Mouse (Mus musculus) neural tube, embryonic 11.5 days (tissue): ENCODE measurements at regions not wholly inside any gene's neighbourhood (a gene's known extent, or its start where the extent isn't known, plus 50 kb on each side); places are given as distances from the start of the nearest gene placed in this dataset. TPM values are rescaled to one million over a fixed set of nuclear protein-coding genes. Genes with fewer than 3 reads are reported as not detected.

Experiments
- ATAC-seq: fragments of 200-750 bp; cut with Nextera tagmentation; 2 replicates; pipeline ENCODE4 v1.8.0; 2017; ENCODE audit warnings: moderate number of reproducible peaks, mild to moderate bottlenecking, moderate TSS enrichment, moderate library complexity; ENCODE audit not compliant: insufficient read depth, low FRiP score, low TSS enrichment
- DNase-seq: peaks from one replicate; pipeline ENCODE4 v3.0.0-alpha.2; 2015; ENCODE audit warnings: low spot score
- H3K27ac ChIP-seq: fragments of 300-500 bp; sonication (generic); 2 replicates; pipeline ENCODE4 v1.5.1; 2014; ENCODE audit warnings: low read depth, mild to moderate bottlenecking, low read length
- H3K27me3 ChIP-seq: fragments of 300-500 bp; sonication (generic); 2 replicates; pipeline ENCODE4 v1.6.1; 2014; ENCODE audit warnings: mild to moderate bottlenecking, low read length, mixed read lengths; ENCODE audit not compliant: control insufficient read depth, insufficient read depth
- H3K36me3 ChIP-seq: fragments of 300-500 bp; sonication (generic); 2 replicates; pipeline ENCODE4 v1.6.1; 2014; ENCODE audit warnings: mild to moderate bottlenecking, low read length, moderate library complexity, mixed read lengths; ENCODE audit not compliant: control insufficient read depth, insufficient read depth
- H3K4me1 ChIP-seq: fragments of 300-500 bp; sonication (generic); 2 replicates; pipeline ENCODE4 v1.6.1; 2014; ENCODE audit warnings: low read length, mixed read lengths; ENCODE audit not compliant: control insufficient read depth, insufficient read depth
- H3K4me2 ChIP-seq: fragments of 300-500 bp; sonication (generic); 2 replicates; pipeline ENCODE4 v1.6.1; 2014; ENCODE audit warnings: low read depth, mild to moderate bottlenecking, moderate library complexity
- H3K4me3 ChIP-seq: fragments of 300-500 bp; sonication (generic); 2 replicates; pipeline ENCODE4 v1.5.1; 2014; ENCODE audit warnings: low read depth, low read length
- H3K9ac ChIP-seq: fragments of 300-500 bp; sonication (generic); 2 replicates; pipeline ENCODE4 v1.6.1; 2014; ENCODE audit warnings: mild to moderate bottlenecking, low read length
- H3K9me3 ChIP-seq: fragments of 300-500 bp; sonication (generic); 2 replicates; pipeline ENCODE4 v1.6.1; 2016; ENCODE audit warnings: low read length; ENCODE audit not compliant: control insufficient read depth
- WGBS: fragments of 180-500 bp; shearing (Covaris S2); extraction: QIAGEN DNeasy Blood & Tissue Kit; methylation state at CpG from one replicate; pipeline ENCODE4 v1.1.7; 2014; 5-methylcytosine and 5-hydroxymethylcytosine counted together
- microRNA-seq: library from miRNA; unstranded; fragments of <30 nt; microRNA quantifications from one replicate; pipeline ENCODE4, GENCODE M21; 2016

DNA sequence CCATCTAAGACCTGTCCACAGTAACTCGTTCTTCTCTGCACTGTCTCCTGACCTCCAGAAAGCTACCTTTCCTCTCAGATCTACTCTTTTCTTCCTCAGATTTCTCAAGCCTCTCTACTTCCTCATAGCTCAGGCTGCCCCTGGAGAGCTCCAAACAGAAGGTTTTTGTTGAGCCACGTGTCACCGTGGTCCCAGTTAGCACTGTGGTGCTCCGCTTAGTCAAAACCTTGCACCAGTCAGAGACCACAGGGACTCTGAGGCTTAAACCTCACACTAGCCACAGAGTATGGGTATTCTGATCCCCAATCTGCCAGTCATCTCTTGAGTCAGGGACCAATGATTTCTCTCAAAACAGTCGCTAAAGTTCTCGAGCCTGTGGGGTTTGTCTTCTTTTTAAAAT lies 59.0 kb upstream of the Adam6b start:
- no peak overlapping the region for H3K4me3 ChIP-seq
- no peaks in the 10 kb centered on the region for H3K4me1 ChIP-seq
- no peaks in the 10 kb centered on the region for H3K27me3 ChIP-seq
- WGBS: 83% methylated on average over 6 of the region's 6 CpGs
- no peak overlapping the region for H3K4me2 ChIP-seq
- H3K9ac ChIP-seq: no peak overlapping the region
- ATAC-seq (no peak), DNase-seq (no peak)
- no peak overlapping the region for H3K27ac ChIP-seq
- H3K9me3 ChIP-seq: no peaks in the 10 kb centered on the region
- no peaks in the 10 kb centered on the region for H3K36me3 ChIP-seq

Small RNAs in the stretch of these regions (microRNA-seq; reads per million reads assigned to microRNA genes)
- gene Gm22175 (not detected), gene Gm24022 (not detected), gene Gm25747 (not detected)
